In genomic region chr13:97435865-97436718, GRCm38 (mm10) we compare ENCODE assay signal across 9 mouse cellular contexts.
A peak's percentile ranks its signal among the peaks of the same experiment; 100 is the strongest.
DNase-seq lines count a peak whose midpoint lies in the region; ATAC-seq and TF ChIP-seq lines count a peak whose summit lies in the region.
"Had no signal": no experiment of that assay in that cellular context is flagged by ENCODE, and none has a peak within 500 bp of the region (broad histone marks: within the 10 kb centered on the region; RNA-seq: fewer than 3 reads in every experiment).

No protein-coding gene starts in this region.

- peak; percentile 56 for DNase-seq in left cerebral cortex, postnatal 4 days
- no peak for DNase-seq in left cerebral cortex, adult 9 months (ENCODE audit: low spot score in 2 of 2)
- peak; percentile 85 for DNase-seq in embryo, embryonic 10 days (ENCODE audit: low spot score)
- DNase-seq in gastrocnemius, postnatal 4 days (ENCODE audit: low spot score in 2 of 2): peak; percentile 33 to 62
- no peak for DNase-seq in liver, adult 2 months (ENCODE audit: extremely low read depth, low read depth, low spot score)
- peak; percentile 87 for DNase-seq in testis, postnatal 10 days (ENCODE audit: low spot score)

- H3K9me3 ChIP-seq in midbrain, embryonic 15.5 days: no peaks in the 10 kb centered on the region

- peak overlapping the region; percentile 58 for H3K4me2 ChIP-seq in midbrain, embryonic 15.5 days

- peaks cover 3% of the 10 kb centered on the region for H3K4me1 ChIP-seq in liver, adult 2 months (ENCODE audit: control insufficient read depth, insufficient read depth, low read length)
- H3K4me1 ChIP-seq in midbrain, embryonic 15.5 days: peaks cover 52% of the 10 kb centered on the region

- no peak overlapping the region for H3K27ac ChIP-seq in liver, adult 2 months (replicated peaks; ENCODE audit: insufficient read depth, low read depth, low read length)
- H3K27ac ChIP-seq in midbrain, embryonic 15.5 days: peak overlapping the region; percentile 71
- H3K27ac ChIP-seq: macrophage had no signal

- H3K4me3 ChIP-seq in liver, adult 2 months (ENCODE audit: insufficient read depth, low read depth, low read length): peak overlapping the region; percentile 20; the same call in 1 of the 2 replicates
- H3K4me3 ChIP-seq in midbrain, embryonic 15.5 days: peak overlapping the region; percentile 33

- TF ChIP-seq POLR2A in liver, adult 2 months (IDR thresholded peaks at IDR 0.05; ENCODE audit: extremely low read depth, insufficient read depth, low read length): no peak

- 37% methylated on average over 24 of the region's 24 CpGs for WGBS in liver, adult 2 months
- 3% methylated on average over 24 of the region's 24 CpGs for WGBS in midbrain, embryonic 15.5 days

- H3K36me3 ChIP-seq in liver, adult 2 months (ENCODE audit: control insufficient read depth, insufficient read depth, low read length): no peaks in the 10 kb centered on the region
- H3K36me3 ChIP-seq in midbrain, embryonic 15.5 days (replicated peaks): no peaks in the 10 kb centered on the region

- no peaks in the 10 kb centered on the region for H3K79me2 ChIP-seq in liver, adult 2 months (ENCODE audit: control insufficient read depth, insufficient read depth, low read length)

- intact Hi-C loops in left cerebral cortex, postnatal 4 days (cut with DNase I): loop anchor here (10.0 kb wide), 1 partner anchor 191 kb away; the partner anchor contains the start of gene Enc1

- H3K9ac ChIP-seq in liver, adult 2 months (ENCODE audit: low read depth, low read length): no peak overlapping the region
- H3K9ac ChIP-seq in midbrain, embryonic 15.5 days: peak overlapping the region; percentile 39; the same call in 1 of the 2 replicates

- no peak for TF ChIP-seq CTCF in liver, adult 2 months (IDR thresholded peaks at IDR 0.05; ENCODE audit: low read depth, low read length)

- ATAC-seq in inflammation-experienced regulatory T-cells, adult 6 months: peak; percentile 55
- peak; percentile 37 for ATAC-seq in midbrain, embryonic 15.5 days (replicated peaks)

- H3K27me3 ChIP-seq in liver, adult 2 months (ENCODE audit: control insufficient read depth, insufficient read depth, low read length): no peaks in the 10 kb centered on the region
- H3K27me3 ChIP-seq in midbrain, embryonic 15.5 days (replicated peaks): no peaks in the 10 kb centered on the region

Comparison
In these comparisons a context has a peak if more than half of its experiments do, and no peak if none do; other contexts are left out.
1. DNase-seq: peak in left cerebral cortex, postnatal 4 days (single experiment), embryo, embryonic 10 days (single experiment), gastrocnemius, postnatal 4 days (2 of 2) and testis, postnatal 10 days (single experiment); none in left cerebral cortex, adult 9 months (0 of 2) and liver, adult 2 months (single experiment).